Mouse (Mus musculus): ENCODE measurements around the gene Braf. TPM values are rescaled to one million over a fixed set of nuclear protein-coding genes. Genes with fewer than 3 reads are reported as not detected.
"Not testable (repeated sequence)": the region's sequence is repeated elsewhere in the genome, so short reads cannot be mapped to it uniquely, and the experiment has no call there.

The Braf gene
- polyA plus RNA-seq (2015; fragmentation: Nextera tagmentation; extraction: Ambion mirVana) = 16.1 and 16.3 TPM in 2 replicates

DNA sequence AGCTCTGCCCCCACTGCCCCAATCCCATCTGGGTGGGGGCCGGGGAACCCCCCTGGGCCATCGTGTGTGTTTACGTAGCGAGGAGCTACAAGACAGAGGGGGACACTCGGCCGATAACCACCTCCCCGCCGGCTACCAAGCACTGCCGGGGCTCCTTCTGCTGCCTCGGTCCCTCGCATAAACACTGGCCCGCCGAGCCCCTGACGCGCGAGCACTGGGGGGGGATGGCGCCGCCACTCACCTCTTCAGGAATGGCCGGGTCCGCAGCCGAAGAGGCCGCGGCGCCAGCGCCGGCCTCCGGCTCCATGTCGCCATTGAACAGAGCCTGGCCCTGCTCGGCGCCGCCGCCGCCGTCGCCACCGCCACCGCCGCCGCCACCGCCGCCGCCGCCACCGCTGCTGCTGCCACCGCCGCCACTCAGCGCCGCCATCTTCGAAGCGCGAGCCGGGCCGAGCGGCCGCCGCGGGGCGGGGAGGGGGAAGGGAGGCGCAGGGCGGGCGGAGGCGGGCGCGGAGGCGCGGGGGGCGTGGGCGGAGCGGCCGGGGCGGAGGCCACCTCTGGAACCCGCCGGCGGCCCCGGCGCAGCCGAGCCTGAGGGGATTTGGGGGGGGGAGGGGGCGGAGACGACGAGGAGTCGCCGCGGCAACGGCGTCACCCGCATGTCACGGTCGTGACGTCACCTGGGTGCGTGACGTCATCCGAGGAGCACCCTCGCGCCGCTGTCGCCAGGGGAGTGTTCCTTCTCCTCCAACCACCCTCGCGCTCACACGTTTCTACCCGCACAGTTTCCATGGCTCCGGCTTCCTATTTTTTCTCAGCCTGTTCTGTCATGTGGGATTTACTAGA, at the start of gene Braf:
Gene Braf, minus strand, starts transcription at position 598 of the 846 bp plus-strand sequence.
- Histone ChIP-seq H3K36me3 (ENCODE audit: control insufficient read depth, insufficient read depth, low read length) (no peaks in the 10 kb centered on the region), H3K9me3 (ENCODE audit: control insufficient read depth, low read length) (no peaks in the 10 kb centered on the region), H3K27ac (ENCODE audit: low read length) (peak within 1 kb of the TSS; percentile 96), H3K4me1 (replicated peaks; ENCODE audit: control insufficient read depth, insufficient read depth, low read length) (peaks cover 18% of the 10 kb centered on the region), H3K9ac (ENCODE audit: low read length) (peak within 1 kb of the TSS; percentile 83), H3K4me3 (ENCODE audit: low read length) (peak within 1 kb of the TSS; percentile 74), H3K27me3 (ENCODE audit: control insufficient read depth, insufficient read depth, low read depth, low read length) (no peaks in the 10 kb centered on the region), H3K4me2 (ENCODE audit: low read depth, low read length) (peak within 1 kb of the TSS; percentile 74)
- WGBS = 0% methylated on average over 57 of the region's 101 CpGs
- ATAC-seq (ENCODE audit: low read depth) = peak; percentile 95

DNA sequence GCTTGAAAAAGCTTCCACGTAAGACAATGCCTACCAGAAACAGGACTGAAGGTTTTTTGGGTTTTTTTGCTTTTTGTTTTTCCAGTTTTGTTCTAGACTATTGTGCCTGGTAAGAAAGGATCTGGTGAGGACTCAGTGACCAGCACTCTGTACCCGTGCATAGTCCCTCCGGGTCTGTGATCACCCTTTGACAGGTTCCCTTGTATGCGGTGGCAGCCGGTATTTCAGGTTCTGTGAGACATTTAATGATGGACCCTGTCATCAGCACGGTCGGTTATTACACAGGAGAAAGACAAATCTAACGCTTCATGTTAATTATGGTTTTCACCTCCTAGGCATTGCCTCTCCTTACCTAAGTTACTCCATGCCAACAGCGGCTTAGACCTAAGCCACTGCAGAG, 49.8 kb upstream of the Braf start:
- H3K9ac ChIP-seq (ENCODE audit: low read length) = no peak overlapping the region
- no peaks in the 10 kb centered on the region for H3K9me3 ChIP-seq (ENCODE audit: control insufficient read depth, low read length)
- no peak overlapping the region for H3K27ac ChIP-seq (ENCODE audit: low read length)
- H3K27me3 ChIP-seq (ENCODE audit: control insufficient read depth, insufficient read depth, low read depth, low read length) = no peaks in the 10 kb centered on the region
- no peaks in the 10 kb centered on the region for H3K4me1 ChIP-seq (replicated peaks; ENCODE audit: control insufficient read depth, insufficient read depth, low read length)
- no peaks in the 10 kb centered on the region for H3K36me3 ChIP-seq (ENCODE audit: control insufficient read depth, insufficient read depth, low read length)
- H3K4me3 ChIP-seq (ENCODE audit: low read length) = no peak overlapping the region
- no peak overlapping the region for H3K4me2 ChIP-seq (ENCODE audit: low read depth, low read length)
- no peak for ATAC-seq (ENCODE audit: low read depth)
- 71% methylated on average over 9 of the region's 9 CpGs for WGBS

- 93% methylated on average over 2 of the region's 2 CpGs for WGBS
Observed at GRCm38 (mm10) chr6:39757229-39757628, 32.0 kb upstream of the Braf start.

GRCm38 (mm10) chr6:39749881-39750280, 24.6 kb upstream of the Braf start:
- Histone ChIP-seq H3K4me3 (ENCODE audit: low read length) (no peak overlapping the region), H3K9ac (ENCODE audit: low read length) (no peak overlapping the region), H3K27ac (ENCODE audit: low read length) (no peak overlapping the region), H3K4me1 (replicated peaks; ENCODE audit: control insufficient read depth, insufficient read depth, low read length) (no peaks in the 10 kb centered on the region), H3K9me3 (ENCODE audit: control insufficient read depth, low read length) (no peaks in the 10 kb centered on the region), H3K27me3 (ENCODE audit: control insufficient read depth, insufficient read depth, low read depth, low read length) (no peaks in the 10 kb centered on the region), H3K36me3 (ENCODE audit: control insufficient read depth, insufficient read depth, low read length) (no peaks in the 10 kb centered on the region), H3K4me2 (ENCODE audit: low read depth, low read length) (no peak overlapping the region)
- WGBS = 22% methylated on average over 6 of the region's 6 CpGs
- ATAC-seq (ENCODE audit: low read depth) = no peak

More at GRCm38 (mm10) chr6:39757229-39757628, 32.0 kb upstream of the Braf start:
- Histone ChIP-seq H3K27me3 (ENCODE audit: control insufficient read depth, insufficient read depth, low read depth, low read length) (no peaks in the 10 kb centered on the region), H3K9ac (ENCODE audit: low read length) (no peak overlapping the region), H3K4me2 (ENCODE audit: low read depth, low read length) (no peak overlapping the region), H3K4me3 (ENCODE audit: low read length) (no peak overlapping the region), H3K36me3 (ENCODE audit: control insufficient read depth, insufficient read depth, low read length) (no peaks in the 10 kb centered on the region), H3K4me1 (replicated peaks; ENCODE audit: control insufficient read depth, insufficient read depth, low read length) (0 out of 2 replicates have a peak, but pooled peaks cover 3% of the 10 kb centered on the region), H3K27ac (ENCODE audit: low read length) (no peak overlapping the region), H3K9me3 (ENCODE audit: control insufficient read depth, low read length) (no peaks in the 10 kb centered on the region)
- no peak for ATAC-seq (ENCODE audit: low read depth)

- Histone ChIP-seq H3K27me3 (ENCODE audit: control insufficient read depth, insufficient read depth, low read depth, low read length) (no peaks in the 10 kb centered on the region), H3K4me2 (ENCODE audit: low read depth, low read length) (no peak overlapping the region), H3K27ac (ENCODE audit: low read length) (no peak overlapping the region), H3K4me3 (ENCODE audit: low read length) (no peak overlapping the region), H3K9ac (ENCODE audit: low read length) (no peak overlapping the region), H3K9me3 (ENCODE audit: control insufficient read depth, low read length) (no peaks in the 10 kb centered on the region), H3K4me1 (replicated peaks; ENCODE audit: control insufficient read depth, insufficient read depth, low read length) (no peaks in the 10 kb centered on the region), H3K36me3 (ENCODE audit: control insufficient read depth, insufficient read depth, low read length) (no peaks in the 10 kb centered on the region)
- no peak for ATAC-seq (ENCODE audit: low read depth)
- 33% methylated on average over 1 of the region's 1 CpGs for WGBS
Observed at GRCm38 (mm10) chr6:39747094-39747493, 21.8 kb upstream of the Braf start.

- 87% methylated on average over 1 of the region's 1 CpGs for WGBS
- Histone ChIP-seq H3K9ac (ENCODE audit: low read length) (no peak overlapping the region), H3K27ac (ENCODE audit: low read length) (no peak overlapping the region), H3K36me3 (ENCODE audit: control insufficient read depth, insufficient read depth, low read length) (no peaks in the 10 kb centered on the region), H3K4me3 (ENCODE audit: low read length) (no peak overlapping the region), H3K4me1 (replicated peaks; ENCODE audit: control insufficient read depth, insufficient read depth, low read length) (no peaks in the 10 kb centered on the region), H3K9me3 (ENCODE audit: control insufficient read depth, low read length) (no peaks in the 10 kb centered on the region), H3K4me2 (ENCODE audit: low read depth, low read length) (no peak overlapping the region), H3K27me3 (ENCODE audit: control insufficient read depth, insufficient read depth, low read depth, low read length) (no peaks in the 10 kb centered on the region)
- no peak for ATAC-seq (ENCODE audit: low read depth)
Observed at GRCm38 (mm10) chr6:39745456-39745855, 20.2 kb upstream of the Braf start.

DNA sequence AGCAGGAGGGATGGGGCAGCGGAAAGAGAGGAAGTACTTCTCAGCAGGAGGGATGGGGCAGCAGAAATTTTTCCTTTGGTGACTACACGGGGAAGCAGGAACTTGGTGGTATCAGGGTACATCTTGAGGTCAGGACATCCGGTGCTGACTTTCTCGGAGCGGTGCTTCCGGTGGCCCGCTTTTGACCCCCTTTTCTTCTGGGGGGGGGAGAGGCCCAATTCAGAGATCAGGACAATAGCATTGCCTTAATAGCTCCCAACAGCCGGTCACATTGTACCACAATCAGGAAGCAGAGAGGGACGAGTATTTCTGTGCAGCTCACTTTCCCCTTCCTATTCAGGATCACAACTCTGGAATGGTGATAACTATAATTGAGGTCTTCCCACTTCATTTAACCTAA, 14.4 kb upstream of the Braf start:
- H3K9ac ChIP-seq (ENCODE audit: low read length); H3K4me1 ChIP-seq (replicated peaks; ENCODE audit: control insufficient read depth, insufficient read depth, low read length); H3K4me3 ChIP-seq (ENCODE audit: low read length); H3K4me2 ChIP-seq (ENCODE audit: low read depth, low read length); H3K27ac ChIP-seq (ENCODE audit: low read length); ATAC-seq (ENCODE audit: low read depth); H3K27me3 ChIP-seq (ENCODE audit: control insufficient read depth, insufficient read depth, low read depth, low read length); H3K9me3 ChIP-seq (ENCODE audit: control insufficient read depth, low read length); H3K36me3 ChIP-seq (ENCODE audit: control insufficient read depth, insufficient read depth, low read length): not testable (repeated sequence)
- 90% methylated on average over 9 of the region's 9 CpGs for WGBS

DNA sequence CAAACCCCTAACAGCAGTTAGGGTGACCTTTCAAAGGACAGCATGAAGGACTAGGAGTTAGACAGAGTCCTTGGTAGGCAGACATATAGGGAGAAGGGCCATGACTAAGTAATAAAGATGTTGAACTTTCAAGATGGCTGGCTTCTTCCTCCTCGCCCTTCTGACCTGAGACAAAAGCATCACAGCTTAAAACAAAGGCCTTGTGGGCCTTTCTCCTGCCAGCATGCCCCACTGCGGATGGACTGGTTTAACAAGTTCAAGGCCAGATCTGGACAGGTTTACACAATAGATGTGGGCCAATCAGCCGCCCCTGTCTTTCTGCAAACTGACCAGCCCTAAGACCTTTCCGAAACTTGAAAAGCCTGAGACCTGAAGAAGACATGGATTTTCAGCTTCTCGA, 2.8 kb upstream of the Braf start:
- no peak for ATAC-seq (ENCODE audit: low read depth)

GRCm38 (mm10) chr6:39726149-39726548, 886 bp upstream of the Braf start:
- peaks cover 14% of the 10 kb centered on the region for H3K4me1 ChIP-seq (replicated peaks; ENCODE audit: control insufficient read depth, insufficient read depth, low read length)
- H3K4me3 ChIP-seq (ENCODE audit: low read length) = no peak overlapping the region
- WGBS = 77% methylated on average over 3 of the region's 3 CpGs
- no peaks in the 10 kb centered on the region for H3K36me3 ChIP-seq (ENCODE audit: control insufficient read depth, insufficient read depth, low read length)
- no peak overlapping the region for H3K27ac ChIP-seq (ENCODE audit: low read length)
- no peak overlapping the region for H3K4me2 ChIP-seq (ENCODE audit: low read depth, low read length)
- ATAC-seq (ENCODE audit: low read depth) = no peak
- H3K27me3 ChIP-seq (ENCODE audit: control insufficient read depth, insufficient read depth, low read depth, low read length) = no peaks in the 10 kb centered on the region
- H3K9me3 ChIP-seq (ENCODE audit: control insufficient read depth, low read length) = no peaks in the 10 kb centered on the region
- H3K9ac ChIP-seq (ENCODE audit: low read length) = no peak overlapping the region

More for the DNA sequence above, 2.8 kb upstream of the Braf start:
- Histone ChIP-seq H3K27ac (ENCODE audit: low read length) (no peak overlapping the region), H3K27me3 (ENCODE audit: control insufficient read depth, insufficient read depth, low read depth, low read length) (no peaks in the 10 kb centered on the region), H3K36me3 (ENCODE audit: control insufficient read depth, insufficient read depth, low read length) (no peaks in the 10 kb centered on the region), H3K4me1 (replicated peaks; ENCODE audit: control insufficient read depth, insufficient read depth, low read length) (peaks cover 7% of the 10 kb centered on the region; the same call in 1 of the 2 replicates), H3K9ac (ENCODE audit: low read length) (no peak overlapping the region), H3K4me2 (ENCODE audit: low read depth, low read length) (no peak overlapping the region), H3K4me3 (ENCODE audit: low read length) (no peak overlapping the region), H3K9me3 (ENCODE audit: control insufficient read depth, low read length) (no peaks in the 10 kb centered on the region)
- 65% methylated on average over 5 of the region's 5 CpGs for WGBS
